Mouse (Mus musculus) 3134 (cell line): ENCODE results near the gene Bhlhb9.

Experiments used
- DNase-seq: peaks from one replicate; pipeline ENCODE4 v3.0.0-alpha.2; 2011; ENCODE audit warnings: low spot score; ENCODE audit not compliant: insufficient read length; ENCODE audit errors: extremely low read depth

The Bhlhb9 gene

DNA sequence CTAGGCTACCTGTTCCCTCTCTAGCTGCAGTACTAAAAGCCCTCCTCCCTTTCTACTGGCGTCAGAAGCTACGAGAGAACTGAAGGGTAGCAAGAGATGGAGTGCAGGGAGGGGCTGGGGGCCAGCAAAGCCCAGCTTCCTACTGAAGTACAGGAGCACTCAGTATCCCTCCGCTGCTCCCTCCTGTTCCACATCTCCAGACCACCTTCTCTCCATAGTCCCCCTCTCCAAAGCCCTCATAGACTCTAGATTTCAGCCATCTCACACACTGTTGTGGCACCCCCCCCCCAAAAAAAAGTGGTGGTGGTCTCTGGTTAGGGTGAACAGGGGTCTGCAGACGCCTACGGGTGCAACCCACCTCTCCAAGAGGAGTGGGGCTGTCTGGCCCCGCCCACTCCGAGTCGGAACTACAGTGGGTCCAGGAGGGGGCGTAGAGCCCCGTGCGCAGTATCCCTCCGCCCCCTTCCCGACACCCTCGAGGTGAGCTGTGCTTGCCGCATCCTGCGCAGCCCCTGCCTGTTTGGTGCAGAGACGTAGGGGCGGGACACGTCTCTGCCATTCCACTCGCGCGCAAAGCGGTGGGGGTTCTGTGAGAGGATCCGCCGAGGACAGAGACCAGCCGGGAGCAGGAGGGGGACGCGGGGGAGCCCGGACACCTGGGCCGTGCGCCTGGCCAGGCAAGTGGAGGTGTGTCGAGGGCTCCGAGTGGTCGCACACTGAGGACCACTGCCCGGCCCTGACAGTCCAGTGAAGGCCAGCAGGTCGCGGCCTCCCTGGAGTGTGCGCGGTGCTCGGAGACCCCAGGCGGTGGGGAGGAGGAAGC is 88.2 kb downstream of the Bhlhb9 start:
- no peak for DNase-seq

DNA sequence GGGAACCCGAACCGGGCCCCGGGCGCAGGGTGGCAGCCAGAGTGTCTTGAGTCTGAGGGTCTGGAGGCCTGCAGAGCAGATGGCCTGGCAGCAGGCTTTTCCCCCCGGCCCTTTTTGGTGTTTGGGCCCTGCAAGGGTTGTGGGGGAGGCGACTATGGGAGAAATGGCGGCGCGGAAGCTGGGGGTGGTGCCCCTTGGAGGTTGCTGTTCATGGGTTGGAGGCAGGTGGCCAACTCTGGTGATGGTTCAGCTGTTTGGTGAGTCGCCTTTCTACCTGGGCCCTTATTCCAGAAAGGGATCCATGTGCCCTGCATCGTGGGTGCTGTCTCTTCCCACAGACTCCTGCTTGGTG is 88.8 kb downstream of the Bhlhb9 start:
- DNase-seq: no peak

DNA sequence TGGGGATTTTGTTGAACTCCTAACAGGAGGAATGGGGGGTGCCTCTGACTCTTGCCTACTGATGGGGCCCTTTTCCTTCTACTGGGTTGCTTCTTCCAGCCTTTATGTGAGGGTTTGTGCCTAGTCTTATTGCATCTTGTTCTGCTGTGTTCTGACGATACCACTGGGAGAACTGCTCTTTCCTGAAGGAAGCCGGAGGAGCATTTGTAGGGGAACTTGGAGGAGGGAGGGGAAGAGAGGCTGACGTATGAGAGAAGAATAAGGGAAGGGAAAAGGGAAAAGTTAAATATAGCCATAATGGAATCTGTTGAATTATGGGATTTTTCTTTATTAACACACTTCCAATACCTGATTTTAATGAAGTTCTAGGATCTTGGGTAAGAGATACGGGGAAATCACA is 119.2 kb downstream of the Bhlhb9 start:
- no peak for DNase-seq

DNA sequence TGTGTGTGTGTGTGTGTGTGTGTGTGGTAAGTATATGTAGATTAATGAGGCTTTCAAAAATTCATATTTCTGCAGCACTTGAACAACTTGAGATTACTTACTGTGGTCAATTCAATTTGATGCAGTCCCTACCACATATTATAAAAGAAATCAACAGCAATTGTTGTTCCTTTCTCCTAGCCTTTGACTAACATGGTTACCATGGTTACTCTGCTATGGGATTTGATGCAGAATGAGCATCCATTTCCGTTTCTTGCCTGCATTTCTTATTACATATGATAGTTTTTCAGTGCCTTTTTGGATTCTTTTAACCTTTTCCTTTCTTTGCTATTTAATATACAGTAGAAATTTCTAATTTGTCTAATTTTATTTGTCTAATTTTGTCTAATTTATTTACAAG is 119.7 kb downstream of the Bhlhb9 start:
- DNase-seq: no peak

DNA sequence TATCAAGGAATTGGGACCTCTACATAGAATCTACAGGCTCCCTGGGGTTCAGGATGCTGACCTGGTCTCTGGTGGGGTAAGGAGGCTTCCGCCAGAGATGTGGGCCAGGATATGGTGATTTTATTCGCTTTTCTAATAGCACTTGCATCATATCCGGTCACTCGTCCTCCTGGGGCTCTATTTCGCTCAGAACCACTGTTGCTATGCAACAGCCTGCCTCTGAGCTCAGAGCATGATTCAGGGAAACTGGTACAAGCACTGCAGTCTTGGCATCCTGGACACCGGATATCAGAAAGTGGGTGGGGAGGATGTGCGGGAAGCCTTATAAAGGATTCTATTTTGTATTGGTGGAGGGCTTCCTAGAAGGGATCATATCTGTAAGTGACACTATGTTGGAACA is 124.8 kb downstream of the Bhlhb9 start:
- no peak for DNase-seq

DNA sequence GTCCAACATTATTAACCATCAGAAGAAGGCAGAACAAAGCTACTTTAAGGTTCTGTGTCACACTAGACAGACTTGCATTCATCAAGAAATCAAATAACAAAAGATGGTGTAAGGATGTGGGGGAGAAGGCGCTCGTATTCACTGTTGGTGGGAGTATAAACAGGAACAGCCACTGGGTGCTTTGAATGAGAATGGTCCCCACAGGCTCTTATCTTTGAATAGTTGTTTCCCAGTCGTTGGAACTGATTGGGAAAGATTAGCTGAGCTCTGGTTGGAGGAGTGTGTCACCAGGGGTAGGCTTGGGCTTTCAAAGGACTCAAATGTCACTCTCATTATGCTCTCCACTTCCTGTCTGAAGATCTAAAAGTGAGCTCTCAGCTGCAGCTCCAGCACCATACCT is 128.5 kb downstream of the Bhlhb9 start:
- DNase-seq: no peak

DNA sequence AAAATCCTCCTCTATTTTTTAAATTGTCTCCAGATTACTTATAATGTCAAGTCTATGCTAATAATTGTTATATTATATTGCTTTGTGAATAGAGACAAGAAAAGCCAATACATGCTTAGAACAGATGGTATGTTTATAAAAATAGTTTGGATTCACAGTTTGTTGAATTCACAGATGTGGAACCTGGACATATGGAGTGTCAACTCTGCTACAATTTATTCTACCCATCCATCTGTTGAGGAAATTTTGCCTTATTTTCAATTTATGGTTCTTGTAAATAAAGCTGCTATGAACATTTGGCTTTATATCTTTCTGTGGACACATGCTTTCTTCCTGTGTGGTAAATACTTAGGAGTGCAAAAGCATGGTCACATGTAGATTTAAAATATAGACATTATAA is 131.2 kb downstream of the Bhlhb9 start:
- DNase-seq: no peak

DNA sequence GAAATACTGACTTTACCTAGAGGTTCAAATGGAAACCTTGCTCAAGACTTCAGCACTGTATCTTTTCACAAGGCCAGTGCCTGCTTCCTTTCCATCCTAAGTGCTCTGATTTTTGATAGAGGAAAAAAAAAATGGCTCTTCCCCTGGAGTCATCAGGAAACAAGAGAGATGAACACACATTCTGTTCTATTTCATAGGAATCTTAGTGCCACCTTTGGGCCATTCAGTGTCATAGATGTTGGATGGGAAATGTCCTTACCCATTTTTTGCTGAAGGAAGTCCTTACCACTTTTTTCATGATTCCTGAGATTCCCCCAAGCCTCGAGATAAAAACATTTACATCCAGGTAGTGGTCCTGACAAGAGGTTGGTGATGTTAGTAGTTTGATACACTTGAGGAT is 139.1 kb downstream of the Bhlhb9 start:
- DNase-seq: no peak
